In the genomic region with DNA sequence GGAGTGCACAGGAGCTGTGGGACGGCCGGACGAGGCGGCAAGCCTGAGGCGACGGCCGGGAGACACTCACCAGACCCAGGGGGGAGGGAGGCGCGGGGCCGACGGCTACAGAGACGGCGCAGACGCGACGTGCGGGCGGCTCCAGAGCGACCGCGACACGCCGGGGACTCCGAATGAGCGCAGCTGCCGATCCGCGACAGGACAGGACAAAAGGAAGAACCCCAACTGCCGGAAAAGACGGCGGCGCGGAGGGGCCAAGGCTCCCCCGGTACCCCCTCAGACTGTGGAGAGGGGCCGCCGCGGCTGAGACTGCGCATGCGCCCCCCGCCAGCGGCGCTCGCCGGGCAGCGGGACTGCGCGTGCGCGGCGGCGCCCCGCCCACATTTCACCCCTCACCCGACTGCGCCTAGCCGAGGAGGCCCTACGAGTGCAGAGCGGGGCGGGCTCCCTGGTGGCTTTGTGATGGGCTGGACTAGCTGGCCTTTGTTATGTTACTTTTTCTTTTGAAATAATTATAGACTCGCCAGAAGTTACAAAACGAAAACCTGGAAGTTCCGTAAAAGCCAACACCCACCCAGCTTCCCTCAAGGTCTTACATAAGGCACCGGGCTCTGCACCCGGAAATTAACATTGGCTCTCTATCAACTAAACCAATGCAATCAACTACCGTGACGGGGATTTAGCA, we compare ENCODE assay signal across 8 mouse cellular contexts. TPM values are rescaled to one million over a fixed set of nuclear protein-coding genes. Genes with fewer than 3 reads are reported as not detected.
DNase-seq lines count a peak whose midpoint lies in the region; ATAC-seq lines count a peak whose summit lies in the region.

Stk38 (minus strand) TSS at position 355 of the 685 bp plus-strand sequence.

- H3K36me3 ChIP-seq in embryonic facial prominence, embryonic 13.5 days, result peaks cover 5% of the 10 kb centered on the region; the same call in 1 of the 2 replicates
- no peaks in the 10 kb centered on the region for H3K36me3 ChIP-seq in limb, embryonic 13.5 days
- no peaks in the 10 kb centered on the region for H3K36me3 ChIP-seq in midbrain, embryonic 16.5 days (ENCODE audit: control insufficient read depth, insufficient read depth, low read length)

- DNase-seq in 3134 (ENCODE audit: extremely low read depth, insufficient read length, low spot score), result peak; percentile 89
- peak; percentile 94 to 97 for DNase-seq in adrenal gland, postnatal 36 days
- peak; percentile 95 to 96 for DNase-seq in heart, adult 18-20 months
- DNase-seq in kidney, adult 8-10 months, result peak; percentile 90
- DNase-seq in spleen, postnatal 10 days (ENCODE audit: low spot score in 2 of 2), result peak; percentile 94 to 96

- H3K4me1 ChIP-seq in embryonic facial prominence, embryonic 13.5 days, result peaks cover 30% of the 10 kb centered on the region
- peaks cover 29% of the 10 kb centered on the region for H3K4me1 ChIP-seq in limb, embryonic 13.5 days
- H3K4me1 ChIP-seq in midbrain, embryonic 16.5 days (ENCODE audit: control insufficient read depth, insufficient read depth, low read length), result peaks cover 21% of the 10 kb centered on the region

- under 1% methylated on average over 65 of the region's 65 CpGs for WGBS in embryonic facial prominence, embryonic 13.5 days
- under 1% methylated on average over 60 of the region's 65 CpGs for WGBS in limb, embryonic 13.5 days
- under 1% methylated on average over 65 of the region's 65 CpGs for WGBS in midbrain, embryonic 16.5 days

- peak; percentile 90 for ATAC-seq in embryonic facial prominence, embryonic 13.5 days (ENCODE audit: insufficient number of reproducible peaks, insufficient read depth, low FRiP score, low TSS enrichment, low read depth)
- peak; percentile 91 for ATAC-seq in limb, embryonic 13.5 days (ENCODE audit: low FRiP score, low read depth)
- ATAC-seq in midbrain, embryonic 16.5 days, result peak; percentile 91

- H3K4me2 ChIP-seq in embryonic facial prominence, embryonic 13.5 days, result peak within 1 kb of the TSS; percentile 79
- H3K4me2 ChIP-seq in limb, embryonic 13.5 days (replicated peaks), result peak within 1 kb of the TSS; percentile 84
- peak within 1 kb of the TSS; percentile 91 for H3K4me2 ChIP-seq in midbrain, embryonic 16.5 days (ENCODE audit: low read length)

- peak within 1 kb of the TSS; percentile 92 for H3K9ac ChIP-seq in embryonic facial prominence, embryonic 13.5 days
- H3K9ac ChIP-seq in limb, embryonic 13.5 days, result peak within 1 kb of the TSS; percentile 97
- H3K9ac ChIP-seq in midbrain, embryonic 16.5 days (ENCODE audit: low read depth, low read length), result peak within 1 kb of the TSS; percentile 89

- peak within 1 kb of the TSS; percentile 92 for H3K27ac ChIP-seq in embryonic facial prominence, embryonic 13.5 days
- H3K27ac ChIP-seq in limb, embryonic 13.5 days, result peak within 1 kb of the TSS; percentile 79
- H3K27ac ChIP-seq in midbrain, embryonic 16.5 days (ENCODE audit: low read length), result peak within 1 kb of the TSS; percentile 89

- no peaks in the 10 kb centered on the region for H3K9me3 ChIP-seq in embryonic facial prominence, embryonic 13.5 days
- no peaks in the 10 kb centered on the region for H3K9me3 ChIP-seq in limb, embryonic 13.5 days
- no peaks in the 10 kb centered on the region for H3K9me3 ChIP-seq in midbrain, embryonic 16.5 days (replicated peaks; ENCODE audit: control insufficient read depth, low read length, poor library complexity, severe bottlenecking)

- no peaks in the 10 kb centered on the region for H3K27me3 ChIP-seq in embryonic facial prominence, embryonic 13.5 days
- no peaks in the 10 kb centered on the region for H3K27me3 ChIP-seq in limb, embryonic 13.5 days
- H3K27me3 ChIP-seq in midbrain, embryonic 16.5 days (ENCODE audit: control insufficient read depth, insufficient read depth, low read depth, low read length), result no peaks in the 10 kb centered on the region

- H3K4me3 ChIP-seq in embryonic facial prominence, embryonic 13.5 days, result peak within 1 kb of the TSS; percentile 79
- peak within 1 kb of the TSS; percentile 99 for H3K4me3 ChIP-seq in limb, embryonic 13.5 days
- peak within 1 kb of the TSS; percentile 81 for H3K4me3 ChIP-seq in midbrain, embryonic 16.5 days (ENCODE audit: low read depth, low read length)

RNA-seq across cellular contexts. Expression of gene Stk38, which starts in this region (rescaled TPM):
- total RNA-seq in adrenal gland, postnatal 36 days (2021), result 10 to 100 TPM; 53.4 to 55.9 TPM
- polyA plus RNA-seq in embryonic facial prominence, embryonic 13.5 days (2015; fragmentation: Nextera tagmentation; extraction: Ambion mirVana), result 114 and 129 TPM in 2 replicates
- total RNA-seq in heart, adult 18-20 months (2021), result 10 to 100 TPM; 22.0 to 28.8 TPM
- polyA plus RNA-seq in limb, embryonic 13.5 days (2015; fragmentation: Nextera tagmentation; extraction: Ambion mirVana), result 119 and 120 TPM in 2 replicates
- 83.1 and 90.9 TPM in 2 replicates for polyA plus RNA-seq in midbrain, embryonic 16.5 days (2015; fragmentation: Nextera tagmentation; extraction: Ambion mirVana)

Comparison
In these comparisons a context has a peak if more than half of its experiments do, and no peak if none do; other contexts are left out.
1. Peak in every context shown above with its lines: DNase-seq, ATAC-seq, H3K4me3 ChIP-seq and H3K27ac ChIP-seq.